Mouse (Mus musculus): ENCODE results near the gene Ly6g6f. TPM values are rescaled to one million over a fixed set of nuclear protein-coding genes. Genes with fewer than 3 reads are reported as not detected.

Gene Ly6g6f
- polyA plus RNA-seq, 1 experiment from 2014 or later = not detected

GRCm38 (mm10) chr17:35058316-35058715 is 27.1 kb downstream of the Ly6g6f start:
- WGBS = 46% methylated on average over 9 of the region's 9 CpGs
- no peak for ATAC-seq (ENCODE audit: insufficient number of reproducible peaks, insufficient read depth, low FRiP score, low read depth)
- peaks cover 13% of the 10 kb centered on the region; the same call in 1 of the 2 replicates for H3K4me1 ChIP-seq (ENCODE audit: control insufficient read depth, insufficient read depth, low read length)
- no peak overlapping the region for H3K27ac ChIP-seq (ENCODE audit: low read length)
- H3K4me3 ChIP-seq (ENCODE audit: low read depth, low read length) = no peak overlapping the region
- peak overlapping the region; percentile 88; the same call in 1 of the 2 replicates for H3K4me2 ChIP-seq (replicated peaks; ENCODE audit: low read depth, low read length)
- no peak overlapping the region for H3K9ac ChIP-seq (replicated peaks; ENCODE audit: low read depth, low read length)
- H3K9me3 ChIP-seq (ENCODE audit: control insufficient read depth, low read depth, low read length) = no peaks in the 10 kb centered on the region
- H3K27me3 ChIP-seq (ENCODE audit: control insufficient read depth, insufficient read depth, low read length) = no peaks in the 10 kb centered on the region
- H3K36me3 ChIP-seq (ENCODE audit: control insufficient read depth, insufficient read depth, low read length) = peaks cover 62% of the 10 kb centered on the region

GRCm38 (mm10) chr17:35057090-35057489 is 28.3 kb downstream of the Ly6g6f start:
- Histone ChIP-seq H3K4me3 (ENCODE audit: low read depth, low read length) (no peak overlapping the region), H3K4me1 (ENCODE audit: control insufficient read depth, insufficient read depth, low read length) (peaks cover 21% of the 10 kb centered on the region; the same call in 1 of the 2 replicates), H3K36me3 (ENCODE audit: control insufficient read depth, insufficient read depth, low read length) (peaks cover 74% of the 10 kb centered on the region), H3K27me3 (ENCODE audit: control insufficient read depth, insufficient read depth, low read length) (no peaks in the 10 kb centered on the region), H3K4me2 (replicated peaks; ENCODE audit: low read depth, low read length) (no peak overlapping the region), H3K9ac (replicated peaks; ENCODE audit: low read depth, low read length) (no peak overlapping the region), H3K27ac (ENCODE audit: low read length) (no peak overlapping the region), H3K9me3 (ENCODE audit: control insufficient read depth, low read depth, low read length) (no peaks in the 10 kb centered on the region)
- WGBS = 67% methylated on average over 3 of the region's 3 CpGs
- no peak for ATAC-seq (ENCODE audit: insufficient number of reproducible peaks, insufficient read depth, low FRiP score, low read depth)

- Histone ChIP-seq H3K27ac (ENCODE audit: low read length) (no peak overlapping the region), H3K4me2 (replicated peaks; ENCODE audit: low read depth, low read length) (no peak overlapping the region), H3K9me3 (ENCODE audit: control insufficient read depth, low read depth, low read length) (no peaks in the 10 kb centered on the region), H3K27me3 (ENCODE audit: control insufficient read depth, insufficient read depth, low read length) (no peaks in the 10 kb centered on the region), H3K36me3 (ENCODE audit: control insufficient read depth, insufficient read depth, low read length) (peaks cover 63% of the 10 kb centered on the region), H3K4me3 (ENCODE audit: low read depth, low read length) (no peak overlapping the region), H3K4me1 (ENCODE audit: control insufficient read depth, insufficient read depth, low read length) (peaks cover 20% of the 10 kb centered on the region; the same call in 1 of the 2 replicates), H3K9ac (replicated peaks; ENCODE audit: low read depth, low read length) (no peak overlapping the region)
- 95% methylated on average over 7 of the region's 7 CpGs for WGBS
- no peak for ATAC-seq (ENCODE audit: insufficient number of reproducible peaks, insufficient read depth, low FRiP score, low read depth)
These were observed 29.5 kb downstream of the Ly6g6f start for GRCm38 (mm10) chr17:35055691-35056495.

GRCm38 (mm10) chr17:35052271-35052798 is 33.1 kb downstream of the Ly6g6f start:
- peak overlapping the region; percentile 100 for H3K27ac ChIP-seq (ENCODE audit: low read length)
- H3K4me1 ChIP-seq (ENCODE audit: control insufficient read depth, insufficient read depth, low read length) = peaks cover 32% of the 10 kb centered on the region
- H3K27me3 ChIP-seq (ENCODE audit: control insufficient read depth, insufficient read depth, low read length) = no peaks in the 10 kb centered on the region
- no peak for ATAC-seq (ENCODE audit: insufficient number of reproducible peaks, insufficient read depth, low FRiP score, low read depth)
- no peaks in the 10 kb centered on the region for H3K9me3 ChIP-seq (ENCODE audit: control insufficient read depth, low read depth, low read length)
- 71% methylated on average over 12 of the region's 12 CpGs for whole genome bisulfite sequencing
- peak overlapping the region; percentile 45 for H3K9ac ChIP-seq (replicated peaks; ENCODE audit: low read depth, low read length)
- peak overlapping the region; percentile 90 for H3K4me2 ChIP-seq (replicated peaks; ENCODE audit: low read depth, low read length)
- peaks cover 47% of the 10 kb centered on the region for H3K36me3 ChIP-seq (ENCODE audit: control insufficient read depth, insufficient read depth, low read length)
- peak overlapping the region; percentile 78 for H3K4me3 ChIP-seq (ENCODE audit: low read depth, low read length)

- H3K4me1 ChIP-seq (ENCODE audit: control insufficient read depth, insufficient read depth, low read length) = peaks cover 37% of the 10 kb centered on the region
- under 1% methylated on average over 21 of the region's 21 CpGs for WGBS
These were observed 34.0 kb downstream of the Ly6g6f start for GRCm38 (mm10) chr17:35051156-35052086.

GRCm38 (mm10) chr17:35050126-35050750 is 35.2 kb downstream of the Ly6g6f start:
- Histone ChIP-seq H3K27ac (ENCODE audit: low read length) (peak overlapping the region; percentile 100), H3K27me3 (ENCODE audit: control insufficient read depth, insufficient read depth, low read length) (no peaks in the 10 kb centered on the region), H3K9ac (replicated peaks; ENCODE audit: low read depth, low read length) (peak overlapping the region; percentile 82), H3K4me2 (replicated peaks; ENCODE audit: low read depth, low read length) (peak overlapping the region; percentile 90), H3K4me1 (ENCODE audit: control insufficient read depth, insufficient read depth, low read length) (peaks cover 44% of the 10 kb centered on the region), H3K4me3 (ENCODE audit: low read depth, low read length) (peak overlapping the region; percentile 78), H3K36me3 (ENCODE audit: control insufficient read depth, insufficient read depth, low read length) (peaks cover 29% of the 10 kb centered on the region), H3K9me3 (ENCODE audit: control insufficient read depth, low read depth, low read length) (no peaks in the 10 kb centered on the region)
- WGBS = under 1% methylated on average over 25 of the region's 27 CpGs
- peak; percentile 34; the same call in 1 of the 2 replicates for ATAC-seq (ENCODE audit: insufficient number of reproducible peaks, insufficient read depth, low FRiP score, low read depth)

More at GRCm38 (mm10) chr17:35051156-35052086, 34.0 kb downstream of the Ly6g6f start:
- Histone ChIP-seq H3K4me2 (replicated peaks; ENCODE audit: low read depth, low read length) (peak overlapping the region; percentile 90), H3K36me3 (ENCODE audit: control insufficient read depth, insufficient read depth, low read length) (peaks cover 41% of the 10 kb centered on the region), H3K9me3 (ENCODE audit: control insufficient read depth, low read depth, low read length) (no peaks in the 10 kb centered on the region), H3K27ac (ENCODE audit: low read length) (peak overlapping the region; percentile 100), H3K4me3 (ENCODE audit: low read depth, low read length) (peak overlapping the region; percentile 78), H3K27me3 (ENCODE audit: control insufficient read depth, insufficient read depth, low read length) (no peaks in the 10 kb centered on the region), H3K9ac (replicated peaks; ENCODE audit: low read depth, low read length) (peak overlapping the region; percentile 45)
- peak; percentile 59 for ATAC-seq (ENCODE audit: insufficient number of reproducible peaks, insufficient read depth, low FRiP score, low read depth)

GRCm38 (mm10) chr17:35049561-35050016 is 35.8 kb downstream of the Ly6g6f start, which contains the start of gene Clic1:
Clic1 (plus strand) TSS chr17:35049966.
- Histone ChIP-seq H3K9ac (replicated peaks; ENCODE audit: low read depth, low read length) (peak within 1 kb of the TSS; percentile 82), H3K27me3 (ENCODE audit: control insufficient read depth, insufficient read depth, low read length) (no peaks in the 10 kb centered on the region), H3K36me3 (ENCODE audit: control insufficient read depth, insufficient read depth, low read length) (peaks cover 24% of the 10 kb centered on the region), H3K9me3 (ENCODE audit: control insufficient read depth, low read depth, low read length) (no peaks in the 10 kb centered on the region), H3K4me1 (ENCODE audit: control insufficient read depth, insufficient read depth, low read length) (peaks cover 46% of the 10 kb centered on the region), H3K27ac (ENCODE audit: low read length) (peak within 1 kb of the TSS; percentile 100), H3K4me2 (replicated peaks; ENCODE audit: low read depth, low read length) (peak within 1 kb of the TSS; percentile 90), H3K4me3 (ENCODE audit: low read depth, low read length) (peak within 1 kb of the TSS; percentile 78)
- WGBS = 2% methylated on average over 11 of the region's 11 CpGs
- ATAC-seq (ENCODE audit: insufficient number of reproducible peaks, insufficient read depth, low FRiP score, low read depth) = peak; percentile 40; the same call in 1 of the 2 replicates

Measured in stomach, embryonic 14.5 days (tissue).